Mouse (Mus musculus) left cerebral cortex, adult 11 months (tissue): ENCODE data around the gene Vmn1r34.
"Not testable (repeated sequence)": the region's sequence is repeated elsewhere in the genome, so short reads cannot be mapped to it uniquely, and the experiment has no call there.

Source experiments
- DNase-seq: peaks from one replicate; pipeline ENCODE4 v3.0.0; 2022; ENCODE audit warnings: low spot score

The Vmn1r34 gene

GRCm38 (mm10) chr6:66643779-66644178, at the start of gene Vmn1r34:
Vmn1r34 (minus strand) TSS chr6:66643879.
- no peak for DNase-seq

GRCm38 (mm10) chr6:66685806-66686205, 42.1 kb upstream of the Vmn1r34 start, which contains the start of gene Vmn1r35:
Vmn1r35 (minus strand) TSS chr6:66685906.
- no peak for DNase-seq

DNA sequence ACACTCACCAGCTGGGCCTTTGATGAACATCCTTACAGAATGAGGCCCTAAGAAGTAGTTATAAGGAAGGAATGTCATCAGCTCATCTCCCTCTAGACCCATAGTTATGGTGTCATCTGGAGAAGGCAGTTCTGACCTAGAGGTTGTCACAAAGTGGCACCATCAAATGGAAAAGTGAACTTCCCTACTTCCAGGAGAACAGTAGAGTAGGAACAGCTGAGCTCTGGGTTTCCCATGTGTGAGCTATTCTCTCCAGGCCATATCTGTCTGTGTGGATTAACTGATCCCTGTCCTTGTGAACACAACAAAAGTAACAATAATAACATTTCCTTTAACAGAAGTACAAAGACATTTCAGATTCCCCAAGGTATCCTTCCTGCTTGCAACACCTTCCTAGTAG, 25.5 kb downstream of the Vmn1r34 start, which contains the start of gene Vmn1r33:
Vmn1r33 (minus strand) TSS at position 101 of the 400 bp plus-strand sequence.
- not testable (repeated sequence) for DNase-seq

- no peak for DNase-seq
Observed at GRCm38 (mm10) chr6:66595804-66596203, 47.9 kb downstream of the Vmn1r34 start.
